Mouse (Mus musculus) hindbrain, embryonic 13.5 days (tissue): ENCODE results near the gene Sec14l5. TPM values are rescaled to one million over a fixed set of nuclear protein-coding genes. Genes with fewer than 3 reads are reported as not detected.
"Not testable (repeated sequence)": the region's sequence is repeated elsewhere in the genome, so short reads cannot be mapped to it uniquely, and the experiment has no call there.

Experiments used
- ATAC-seq: fragments of 200-750 bp; cut with Nextera tagmentation; 2 replicates; pipeline ENCODE4 v1.8.0; 2017; ENCODE audit warnings: moderate TSS enrichment; ENCODE audit not compliant: low FRiP score
- H3K27ac ChIP-seq: fragments of 300-500 bp; sonication (generic); 2 replicates; pipeline ENCODE4 v1.5.1; 2015; ENCODE audit warnings: inconsistent platforms, mild to moderate bottlenecking, moderate library complexity
- H3K27me3 ChIP-seq: fragments of 300-500 bp; sonication (generic); 2 replicates; pipeline ENCODE4 v1.6.1; 2015; ENCODE audit warnings: mild to moderate bottlenecking, inconsistent platforms
- H3K36me3 ChIP-seq: fragments of 300-500 bp; sonication (generic); 2 replicates; pipeline ENCODE4 v1.6.1; 2015; ENCODE audit warnings: mild to moderate bottlenecking, inconsistent platforms
- H3K4me1 ChIP-seq: fragments of 300-500 bp; sonication (generic); replicated peaks from 2 replicates; pipeline ENCODE4 v1.6.1; 2015; ENCODE audit warnings: inconsistent platforms
- H3K4me2 ChIP-seq: fragments of 300-500 bp; sonication (generic); 2 replicates; pipeline ENCODE4 v1.6.1; 2015; ENCODE audit warnings: inconsistent platforms, mild to moderate bottlenecking, moderate library complexity
- H3K4me3 ChIP-seq: fragments of 300-500 bp; sonication (generic); 2 replicates; pipeline ENCODE4 v1.5.1; 2015; ENCODE audit warnings: mild to moderate bottlenecking, inconsistent platforms
- H3K9ac ChIP-seq: fragments of 300-500 bp; sonication (generic); 2 replicates; pipeline ENCODE4 v1.6.1; 2015; ENCODE audit warnings: mild to moderate bottlenecking, inconsistent platforms
- H3K9me3 ChIP-seq: fragments of 300-500 bp; sonication (generic); 2 replicates; pipeline ENCODE4 v1.6.1; 2016; ENCODE audit warnings: inconsistent platforms
- WGBS: fragments of 180-500 bp; shearing (Covaris S2); methylation state at CpG from one replicate; pipeline ENCODE4 v1.1.7; 2015; 5-methylcytosine and 5-hydroxymethylcytosine counted together
- microRNA-seq: library from miRNA; unstranded; fragments of <30 nt; microRNA quantifications from one replicate; pipeline ENCODE4, GENCODE M21; 2016
- polyA plus RNA-seq: library from polyadenylated mRNA; unstranded; fragments of >200 nt; fragmentation: Nextera tagmentation; extraction: Ambion mirVana; gene quantifications from 2 replicates; pipeline ENCODE4 v1.2.1, GENCODE M21; 2015

Sec14l5 gene
- polyA plus RNA-seq, 1 experiment from 2014 or later = 0.66 TPM

GRCm38 (mm10) chr16:5227501-5227900 lies 80.6 kb downstream of the Sec14l5 start:
- H3K27me3 ChIP-seq, H3K4me2 ChIP-seq, H3K9ac ChIP-seq, ATAC-seq, H3K4me3 ChIP-seq, H3K36me3 ChIP-seq, H3K9me3 ChIP-seq, H3K4me1 ChIP-seq, H3K27ac ChIP-seq: not testable (repeated sequence)
- WGBS = 85% methylated on average over 19 of the region's 19 CpGs

DNA sequence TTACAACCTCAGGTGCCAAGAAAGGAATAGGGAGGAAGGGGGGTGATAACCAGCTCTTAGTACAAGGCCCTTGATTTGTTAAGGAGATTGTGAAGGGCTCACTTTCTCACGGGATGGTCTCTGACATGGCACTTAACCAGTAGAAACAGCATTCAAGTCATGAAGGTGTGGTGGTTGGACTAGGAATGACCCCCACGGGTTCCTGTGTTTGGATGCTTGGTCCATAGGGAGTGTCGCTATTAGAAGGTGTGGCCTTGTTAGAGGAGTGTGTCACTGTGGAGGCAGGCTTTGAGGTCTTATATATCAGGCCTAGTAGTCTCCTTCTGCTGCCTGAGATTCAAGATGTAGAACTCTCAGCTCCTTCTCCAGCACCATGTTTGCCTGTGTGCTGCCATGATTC lies 81.2 kb downstream of the Sec14l5 start:
- not testable (repeated sequence) for H3K4me1 ChIP-seq, H3K4me2 ChIP-seq, H3K36me3 ChIP-seq, H3K27me3 ChIP-seq, H3K9ac ChIP-seq, ATAC-seq, H3K27ac ChIP-seq, H3K4me3 ChIP-seq, H3K9me3 ChIP-seq
- WGBS = 79% methylated on average over 3 of the region's 3 CpGs

- Histone ChIP-seq H3K4me1 (peaks cover 13% of the 10 kb centered on the region), H3K27me3 (0 out of 2 replicates have a peak, but pooled peaks cover 3% of the 10 kb centered on the region), H3K4me2 (peak overlapping the region; percentile 85), H3K9me3 (no peaks in the 10 kb centered on the region), H3K9ac (no peak overlapping the region), H3K27ac (no peak overlapping the region), H3K36me3 (peaks cover under 1% of the 10 kb centered on the region; the same call in 1 of the 2 replicates), H3K4me3 (peak overlapping the region; percentile 90)
- WGBS = 70% methylated on average over 4 of the region's 4 CpGs
- ATAC-seq = peak; percentile 30; the same call in 1 of the 2 replicates
Measured at GRCm38 (mm10) chr16:5232982-5233381, 86.1 kb downstream of the Sec14l5 start.

DNA sequence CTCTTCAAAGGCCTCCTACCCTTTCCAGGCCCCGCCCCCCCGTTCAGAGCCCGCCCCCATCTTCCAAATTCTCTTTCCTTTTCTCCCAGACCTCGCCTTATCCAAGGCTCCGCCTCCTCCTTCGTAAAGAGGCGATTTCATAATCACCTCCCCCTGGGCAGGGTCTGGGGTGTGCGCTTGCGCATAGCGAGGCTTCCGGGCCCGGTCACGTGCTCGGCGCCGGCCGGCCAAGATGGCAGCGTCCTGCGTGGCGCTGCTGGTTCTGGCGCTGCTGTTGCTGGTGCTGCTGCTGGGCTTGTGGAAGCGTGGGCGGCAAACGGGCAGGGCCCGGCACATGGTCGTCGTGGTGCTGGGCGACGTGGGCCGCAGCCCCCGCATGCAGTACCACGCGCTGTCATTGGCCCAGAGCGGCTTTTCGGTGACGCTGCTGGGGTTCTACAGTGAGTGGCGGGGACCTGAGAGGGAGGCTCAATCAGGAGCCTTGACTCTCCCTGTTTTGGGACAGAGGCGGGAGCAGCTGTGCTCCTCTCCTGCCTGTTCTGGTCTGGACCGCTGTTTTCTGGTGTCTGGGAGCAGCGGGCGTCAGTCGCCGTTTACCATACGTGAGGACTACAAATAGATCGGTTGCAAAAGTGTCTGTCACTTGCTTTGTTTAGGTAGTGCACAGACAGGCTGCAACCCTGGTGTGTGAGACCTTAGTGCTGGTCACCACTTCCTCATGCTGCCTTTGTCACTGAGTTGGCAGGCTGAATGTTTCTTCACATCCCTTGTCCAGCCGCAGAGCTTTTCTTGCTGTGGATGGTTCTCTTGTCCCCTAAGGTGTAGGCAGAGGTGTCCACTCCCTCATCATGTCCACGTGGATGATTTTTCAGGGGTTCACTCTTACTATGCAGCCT lies 86.8 kb downstream of the Sec14l5 start, which contains the start of gene Alg1:
Gene Alg1, plus strand, starts transcription at position 204 of the 896 bp plus-strand sequence.
- H3K9ac ChIP-seq = peak within 1 kb of the TSS; percentile 87
- peak within 1 kb of the TSS; percentile 90 for H3K4me3 ChIP-seq
- 0 out of 2 replicates have a peak, but pooled peaks cover 3% of the 10 kb centered on the region for H3K27me3 ChIP-seq
- peak; percentile 93 for ATAC-seq
- H3K4me1 ChIP-seq = peaks cover 13% of the 10 kb centered on the region
- peak within 1 kb of the TSS; percentile 74 for H3K27ac ChIP-seq
- peaks cover 7% of the 10 kb centered on the region; the same call in 1 of the 2 replicates for H3K36me3 ChIP-seq
- H3K4me2 ChIP-seq = peak within 1 kb of the TSS; percentile 85
- 2% methylated on average over 47 of the region's 47 CpGs for WGBS
- no peaks in the 10 kb centered on the region for H3K9me3 ChIP-seq

Small RNA genes lying within 50 kb of the gene (microRNA-seq; reads per million reads assigned to microRNA genes)
- not detected for gene Gm23689
- gene Gm26095 = not detected
- not detected for gene Mir6364

Other genes with a start within 250 kb of the Sec14l5 start
- 128 and 131 TPM in 2 replicates for gene Nudt16l1, start 208.3 kb upstream of the Sec14l5 start, polyA plus RNA-seq
- 73.4 and 77.6 TPM in 2 replicates for gene Anks3, start 182.9 kb upstream of the Sec14l5 start, polyA plus RNA-seq
- not detected in 2 replicates for gene Sept12, start 149.3 kb upstream of the Sec14l5 start, polyA plus RNA-seq
- gene Smim22, start 139.8 kb upstream of the Sec14l5 start, polyA plus RNA-seq = 3.1 and 4.6 TPM in 2 replicates
- gene Rogdi, start 133.6 kb upstream of the Sec14l5 start, polyA plus RNA-seq = 153 and 161 TPM in 2 replicates
- gene Glyr1, start 97.2 kb upstream of the Sec14l5 start, polyA plus RNA-seq = 206 and 209 TPM in 2 replicates
- 16.0 and 16.3 TPM in 2 replicates for gene Ubn1, start 97.1 kb upstream of the Sec14l5 start, polyA plus RNA-seq
- gene Ppl, start 14.7 kb upstream of the Sec14l5 start, polyA plus RNA-seq = 0.25 TPM in 2 replicates
- gene Nagpa, start 56.9 kb downstream of the Sec14l5 start, polyA plus RNA-seq = 11.9 and 12.1 TPM in 2 replicates
- gene AU021092, start 75.2 kb downstream of the Sec14l5 start, polyA plus RNA-seq = 12.7 and 14.9 TPM in 2 replicates
- gene Alg1, start 86.5 kb downstream of the Sec14l5 start, polyA plus RNA-seq = 36.2 and 38.1 TPM in 2 replicates
- gene Eef2kmt, start 108.9 kb downstream of the Sec14l5 start, polyA plus RNA-seq = 8.9 and 11.4 TPM in 2 replicates